Mouse (Mus musculus) limb, embryonic 12.5 days (tissue): ENCODE results near the gene Sapcd1. TPM values are rescaled to one million over a fixed set of nuclear protein-coding genes. Genes with fewer than 3 reads are reported as not detected.
"Not testable (repeated sequence)": the region's sequence is repeated elsewhere in the genome, so short reads cannot be mapped to it uniquely, and the experiment has no call there.

Source experiments
- ATAC-seq: fragments of 200-750 bp; cut with Nextera tagmentation; 2 replicates; pipeline ENCODE4 v1.8.0; 2017; ENCODE audit warnings: low read depth, moderate TSS enrichment; ENCODE audit not compliant: insufficient number of reproducible peaks, insufficient read depth, low FRiP score, low TSS enrichment
- H3K27ac ChIP-seq: fragments of 300-500 bp; sonication (generic); 2 replicates; pipeline ENCODE4 v1.5.1; 2016; ENCODE audit warnings: mild to moderate bottlenecking, moderate library complexity
- H3K27me3 ChIP-seq: fragments of 300-500 bp; sonication (generic); 2 replicates; pipeline ENCODE4 v1.6.1; 2016; ENCODE audit warnings: mild to moderate bottlenecking, moderate library complexity
- H3K36me3 ChIP-seq: fragments of 300-500 bp; sonication (generic); 2 replicates; pipeline ENCODE4 v1.6.1; 2016; ENCODE audit warnings: mild to moderate bottlenecking, moderate library complexity
- H3K4me1 ChIP-seq: fragments of 300-500 bp; sonication (generic); replicated peaks from 2 replicates; pipeline ENCODE4 v1.6.1; 2016
- H3K4me2 ChIP-seq: fragments of 300-500 bp; sonication (generic); 2 replicates; pipeline ENCODE4 v1.6.1; 2016; ENCODE audit warnings: mild to moderate bottlenecking, moderate library complexity
- H3K4me3 ChIP-seq: fragments of 300-500 bp; sonication (generic); replicated peaks from 2 replicates; pipeline ENCODE4 v1.5.1; 2016; ENCODE audit warnings: mild to moderate bottlenecking
- H3K9ac ChIP-seq: fragments of 300-500 bp; sonication (generic); replicated peaks from 2 replicates; pipeline ENCODE4 v1.6.1; 2016; ENCODE audit warnings: mild to moderate bottlenecking, moderate library complexity
- H3K9me3 ChIP-seq: fragments of 300-500 bp; sonication (generic); 2 replicates; pipeline ENCODE4 v1.6.1; 2016; ENCODE audit warnings: mild to moderate bottlenecking, moderate library complexity
- WGBS: fragments of 180-500 bp; shearing (Covaris S2); methylation state at CpG from one replicate; pipeline ENCODE4 v1.1.7; 2016; 5-methylcytosine and 5-hydroxymethylcytosine counted together
- polyA plus RNA-seq: library from polyadenylated mRNA; unstranded; fragments of >200 nt; fragmentation: Nextera tagmentation; extraction: Ambion mirVana; gene quantifications from 2 replicates; pipeline ENCODE4 v1.2.1, GENCODE M21; 2016

Gene Sapcd1
- polyA plus RNA-seq, 1 experiment from 2014 or later: 3.2 TPM

DNA sequence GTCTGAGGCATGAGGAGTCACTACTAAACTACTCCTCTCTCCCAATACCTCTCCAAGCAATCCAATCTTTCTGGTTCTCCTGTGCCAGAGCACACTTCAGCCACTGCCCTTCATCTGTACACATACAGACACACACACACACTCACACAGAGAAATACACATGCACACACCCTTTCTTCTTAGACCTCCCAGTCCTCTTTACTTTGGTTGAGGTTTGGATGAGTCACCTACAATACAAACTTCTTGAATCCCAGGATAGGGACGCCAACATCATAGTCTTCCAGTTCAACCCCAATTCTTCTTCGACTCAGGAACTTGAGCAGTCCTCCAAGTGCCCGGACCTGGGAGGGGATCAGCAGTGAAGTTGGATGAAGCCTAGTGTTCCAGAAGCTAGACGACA lies 16.0 kb upstream of the Sapcd1 start:
- H3K4me3 ChIP-seq: no peak overlapping the region
- no peaks in the 10 kb centered on the region for H3K9me3 ChIP-seq
- ATAC-seq: no peak
- H3K4me2 ChIP-seq: no peak overlapping the region
- H3K4me1 ChIP-seq: peaks cover 26% of the 10 kb centered on the region
- H3K27ac ChIP-seq: no peak overlapping the region
- no peaks in the 10 kb centered on the region for H3K27me3 ChIP-seq
- WGBS: 78% methylated on average over 4 of the region's 4 CpGs
- no peaks in the 10 kb centered on the region for H3K36me3 ChIP-seq
- no peak overlapping the region for H3K9ac ChIP-seq

DNA sequence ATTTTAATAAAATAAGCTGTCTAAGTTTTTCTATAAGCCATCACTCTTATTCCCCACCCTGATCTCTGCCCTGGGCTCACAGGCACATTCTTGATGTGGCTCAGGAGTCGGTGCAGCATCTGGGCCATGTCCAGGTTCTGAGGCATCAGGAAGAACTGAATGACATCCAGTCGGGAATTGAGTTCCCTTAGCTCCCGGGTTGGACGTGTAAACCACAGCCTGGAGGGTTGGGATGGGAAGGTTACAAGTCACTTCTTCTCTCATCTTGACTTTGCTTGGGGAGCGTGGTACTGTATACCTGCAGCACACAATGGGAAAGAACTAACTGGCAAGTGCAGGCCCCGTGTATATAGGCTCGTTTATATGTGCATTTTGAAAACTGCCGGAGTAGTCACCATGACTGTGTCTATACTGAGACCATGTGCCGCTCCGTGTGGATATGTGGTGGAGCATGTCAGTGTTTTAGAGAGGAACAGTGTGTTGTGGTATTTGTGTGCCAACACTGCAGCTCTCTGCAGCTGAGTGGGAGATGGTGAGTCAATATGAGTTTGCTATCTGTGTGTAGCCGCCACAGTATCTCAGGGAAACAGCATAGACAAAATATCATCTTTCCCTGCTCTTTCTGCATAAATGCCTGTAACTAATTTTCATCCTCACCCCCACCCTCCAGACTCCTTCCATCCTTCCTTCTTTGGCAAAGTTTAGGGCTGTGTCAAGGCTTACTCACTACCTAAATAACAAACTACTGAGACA lies 11.5 kb upstream of the Sapcd1 start:
- WGBS: 85% methylated on average over 11 of the region's 11 CpGs
- no peak for ATAC-seq

DNA sequence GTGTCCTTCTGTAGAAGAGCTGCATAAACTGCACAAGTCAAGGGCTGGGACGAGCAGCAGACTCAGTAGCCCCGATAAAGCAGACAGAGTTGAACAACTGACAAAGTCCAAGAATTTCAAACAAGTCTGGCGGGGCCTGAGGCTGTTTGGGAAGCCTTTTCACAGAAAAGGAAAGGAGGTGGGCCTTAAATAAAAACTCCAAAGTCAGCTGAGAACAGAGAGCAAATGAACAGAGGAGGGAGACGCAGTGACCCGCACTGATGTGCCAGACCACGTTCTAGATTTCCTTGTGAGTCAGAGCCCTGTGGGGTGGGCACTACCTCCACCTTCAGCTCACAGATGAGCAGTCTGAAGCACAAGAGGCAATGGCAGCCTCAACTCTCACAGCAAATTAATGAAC lies 7.1 kb upstream of the Sapcd1 start:
- Histone ChIP-seq H3K9me3 (no peaks in the 10 kb centered on the region), H3K4me1 (peaks cover 2% of the 10 kb centered on the region; the same call in 1 of the 2 replicates), H3K9ac (no peak overlapping the region), H3K4me2 (no peak overlapping the region), H3K27ac (no peak overlapping the region), H3K36me3 (no peaks in the 10 kb centered on the region), H3K4me3 (no peak overlapping the region), H3K27me3 (no peaks in the 10 kb centered on the region)
- no peak for ATAC-seq
- 82% methylated on average over 6 of the region's 6 CpGs for WGBS

More for the DNA sequence above, 11.5 kb upstream of the Sapcd1 start:
- Histone ChIP-seq H3K4me1 (no peaks in the 10 kb centered on the region), H3K27me3 (no peaks in the 10 kb centered on the region), H3K9ac (no peak overlapping the region), H3K4me3 (no peak overlapping the region), H3K9me3 (no peaks in the 10 kb centered on the region), H3K36me3 (no peaks in the 10 kb centered on the region), H3K27ac (no peak overlapping the region), H3K4me2 (no peak overlapping the region)

- WGBS: 80% methylated on average over 1 of the region's 1 CpGs
- not testable (repeated sequence) for H3K4me1 ChIP-seq, H3K36me3 ChIP-seq
Observed at GRCm38 (mm10) chr17:35033703-35034102, 5.9 kb upstream of the Sapcd1 start.

GRCm38 (mm10) chr17:35032323-35032870 lies 4.6 kb upstream of the Sapcd1 start:
- peaks cover 8% of the 10 kb centered on the region for H3K4me1 ChIP-seq
- no peak overlapping the region for H3K27ac ChIP-seq
- no peaks in the 10 kb centered on the region for H3K9me3 ChIP-seq
- ATAC-seq: no peak
- no peak overlapping the region for H3K4me3 ChIP-seq
- no peak overlapping the region for H3K9ac ChIP-seq
- no peaks in the 10 kb centered on the region for H3K36me3 ChIP-seq
- WGBS: 69% methylated on average over 8 of the region's 8 CpGs
- no peaks in the 10 kb centered on the region for H3K27me3 ChIP-seq
- H3K4me2 ChIP-seq: no peak overlapping the region

More at GRCm38 (mm10) chr17:35033703-35034102, 5.9 kb upstream of the Sapcd1 start:
- not testable (repeated sequence) for H3K4me3 ChIP-seq, ATAC-seq, H3K4me2 ChIP-seq, H3K9me3 ChIP-seq, H3K27me3 ChIP-seq, H3K27ac ChIP-seq, H3K9ac ChIP-seq

DNA sequence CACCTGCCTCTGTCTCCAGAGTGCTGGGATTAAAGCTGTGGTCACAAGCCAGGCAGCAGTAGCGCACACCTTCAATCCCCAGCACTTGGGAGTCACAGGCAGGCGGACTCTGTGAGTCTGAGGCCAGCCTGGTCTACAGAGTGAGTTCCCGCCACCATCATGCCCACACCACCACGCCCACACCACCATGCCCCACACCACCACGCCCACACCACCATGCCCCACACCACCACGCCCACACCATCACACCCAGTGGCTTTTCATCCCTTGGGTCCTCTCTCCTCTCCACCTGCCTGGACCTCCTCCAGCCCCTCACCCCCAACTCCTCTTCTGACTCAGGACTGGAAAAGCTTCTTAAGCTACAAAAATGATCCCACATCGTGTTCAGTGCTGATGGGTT lies 4.1 kb upstream of the Sapcd1 start:
- 85% methylated on average over 7 of the region's 7 CpGs for WGBS
- H3K4me1 ChIP-seq: peaks cover 12% of the 10 kb centered on the region
- no peak overlapping the region for H3K27ac ChIP-seq
- no peaks in the 10 kb centered on the region for H3K36me3 ChIP-seq
- no peaks in the 10 kb centered on the region for H3K9me3 ChIP-seq
- no peak overlapping the region for H3K4me3 ChIP-seq
- no peaks in the 10 kb centered on the region for H3K27me3 ChIP-seq
- no peak overlapping the region for H3K9ac ChIP-seq
- H3K4me2 ChIP-seq: no peak overlapping the region
- no peak for ATAC-seq

DNA sequence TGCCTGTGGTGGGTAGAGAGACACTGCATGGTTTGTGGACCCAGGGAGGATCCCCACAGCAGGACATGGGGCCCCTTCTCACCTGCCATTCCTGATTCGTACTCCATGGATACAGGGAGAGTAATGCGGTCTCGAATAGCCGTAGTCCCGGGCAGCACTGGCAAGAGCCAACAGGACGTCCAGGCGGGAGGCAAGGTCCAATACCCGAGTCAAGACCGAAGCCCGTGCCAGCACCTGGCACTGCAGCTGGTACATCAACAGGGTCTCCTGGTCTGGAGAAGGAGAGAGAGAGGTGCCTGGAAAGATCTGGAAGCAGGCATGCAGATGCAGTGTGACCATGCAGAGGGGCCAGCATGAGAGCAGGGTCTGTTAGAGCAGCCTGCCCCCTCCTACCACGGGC lies 3.5 kb upstream of the Sapcd1 start:
- Histone ChIP-seq H3K9ac (0 out of 2 replicates have a peak overlapping the region, but pooled peaks have one; percentile 23), H3K4me3 (no peak overlapping the region), H3K36me3 (no peaks in the 10 kb centered on the region), H3K9me3 (no peaks in the 10 kb centered on the region), H3K4me2 (no peak overlapping the region), H3K4me1 (peaks cover 13% of the 10 kb centered on the region), H3K27ac (no peak overlapping the region), H3K27me3 (no peaks in the 10 kb centered on the region)
- WGBS: 88% methylated on average over 11 of the region's 11 CpGs
- ATAC-seq: no peak

GRCm38 (mm10) chr17:35029691-35030532 lies 2.1 kb upstream of the Sapcd1 start:
- ATAC-seq: no peak

GRCm38 (mm10) chr17:35028315-35028714 lies 499 bp upstream of the Sapcd1 start:
- no peak overlapping the region for H3K9ac ChIP-seq
- ATAC-seq: no peak
- H3K9me3 ChIP-seq: no peaks in the 10 kb centered on the region
- H3K36me3 ChIP-seq: no peaks in the 10 kb centered on the region
- WGBS: 66% methylated on average over 2 of the region's 2 CpGs
- H3K27ac ChIP-seq: no peak overlapping the region
- H3K4me1 ChIP-seq: peaks cover 17% of the 10 kb centered on the region
- no peak overlapping the region for H3K4me3 ChIP-seq
- H3K27me3 ChIP-seq: no peaks in the 10 kb centered on the region
- H3K4me2 ChIP-seq: no peak overlapping the region

More at GRCm38 (mm10) chr17:35029691-35030532, 2.1 kb upstream of the Sapcd1 start:
- peaks cover 17% of the 10 kb centered on the region for H3K4me1 ChIP-seq
- no peaks in the 10 kb centered on the region for H3K27me3 ChIP-seq
- 41% methylated on average over 19 of the region's 19 CpGs for WGBS
- H3K9me3 ChIP-seq: no peaks in the 10 kb centered on the region
- H3K36me3 ChIP-seq: no peaks in the 10 kb centered on the region
- H3K4me3 ChIP-seq: no peak overlapping the region
- no peak overlapping the region for H3K27ac ChIP-seq
- no peak overlapping the region for H3K4me2 ChIP-seq
- no peak overlapping the region for H3K9ac ChIP-seq

DNA sequence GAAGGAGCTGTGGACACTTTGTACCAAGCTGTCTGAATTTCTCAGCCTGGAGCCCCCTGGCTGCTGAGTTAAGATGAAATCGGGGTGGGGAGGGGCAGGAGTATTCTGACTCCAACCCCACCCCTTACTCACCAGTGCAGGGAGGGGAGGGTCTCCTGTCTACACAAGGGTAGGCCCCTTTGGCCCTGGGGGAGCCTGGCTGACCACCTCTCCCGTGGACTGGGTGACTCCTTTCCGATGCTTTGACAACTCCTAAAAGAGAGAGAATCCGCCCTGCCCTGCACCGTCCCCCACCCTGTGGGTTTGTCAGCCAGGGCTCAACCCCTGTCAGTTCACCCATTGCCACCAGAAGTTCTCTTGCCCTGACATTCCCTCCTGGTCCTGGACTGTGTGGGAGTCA lies 1.6 kb downstream of the Sapcd1 start:
- no peaks in the 10 kb centered on the region for H3K36me3 ChIP-seq
- H3K27me3 ChIP-seq: no peaks in the 10 kb centered on the region
- no peak overlapping the region for H3K4me2 ChIP-seq
- no peak overlapping the region; the same call in 1 of the 2 replicates for H3K27ac ChIP-seq
- H3K9ac ChIP-seq: no peak overlapping the region
- H3K9me3 ChIP-seq: no peaks in the 10 kb centered on the region
- ATAC-seq: no peak
- 84% methylated on average over 5 of the region's 5 CpGs for WGBS
- peaks cover 23% of the 10 kb centered on the region for H3K4me1 ChIP-seq
- no peak overlapping the region for H3K4me3 ChIP-seq
